Mouse (Mus musculus): ENCODE data around the gene Guf1.

Gene Guf1

DNA sequence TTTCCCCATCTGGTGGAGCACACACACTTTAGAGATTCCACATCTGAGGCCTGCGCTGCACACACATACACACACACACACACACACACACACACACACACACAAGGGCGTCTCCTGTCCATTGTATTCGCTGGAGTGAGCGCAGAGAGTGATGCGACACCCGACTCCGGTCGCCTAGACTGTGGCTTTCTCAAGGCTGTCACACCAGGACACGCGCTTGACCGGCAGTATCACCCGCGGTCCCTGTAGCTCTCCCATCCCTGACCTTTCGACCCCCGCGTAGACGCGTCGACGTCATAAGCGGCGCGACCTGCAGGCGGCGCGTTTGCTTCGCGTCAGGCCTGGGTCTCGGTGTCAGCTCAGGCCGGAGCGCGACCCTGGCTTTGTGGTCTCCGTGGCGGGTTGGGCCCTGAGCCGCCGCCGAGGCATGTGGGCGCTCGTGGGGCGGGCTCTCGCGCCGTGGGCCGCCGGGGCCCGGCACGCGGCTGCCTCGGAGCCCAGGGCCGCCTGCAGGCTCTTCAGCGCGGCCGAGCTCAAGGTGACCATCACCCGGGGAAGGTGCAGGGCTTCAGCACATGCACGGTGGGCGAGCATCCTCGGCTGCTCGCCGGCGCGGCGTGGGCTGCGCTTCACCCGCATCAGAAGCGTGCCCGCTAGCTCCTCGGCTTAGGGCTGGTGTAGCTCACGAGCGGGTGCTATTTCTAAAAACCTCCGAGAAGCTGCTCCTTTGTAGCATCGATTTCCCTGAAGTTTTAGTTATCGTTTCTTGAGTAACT is at the start of gene Guf1:
Gene Guf1, plus strand, starts transcription at position 296 of the 776 bp plus-strand sequence.
- in situ Hi-C loops (cut with MboI, MseI), result no loop called here

DNA sequence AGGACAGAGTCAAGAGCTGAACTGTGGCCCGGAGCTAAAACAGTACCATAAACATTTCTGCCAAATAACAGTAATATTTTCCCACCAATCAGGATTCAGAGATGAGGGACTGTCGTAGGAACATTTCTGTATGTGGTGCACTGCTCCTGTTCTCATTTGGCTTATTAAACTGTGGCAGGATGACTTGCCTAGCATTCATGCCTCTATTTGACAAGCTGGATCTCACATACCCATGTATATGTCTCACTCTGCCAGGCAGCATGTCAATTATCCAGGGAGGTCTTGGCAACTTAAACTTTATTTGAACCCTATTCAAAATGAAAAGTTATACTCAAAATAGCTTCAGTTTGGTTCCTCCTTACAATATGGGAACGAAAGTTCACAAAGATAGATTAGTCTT is 49.7 kb upstream of the Guf1 start:
- in situ Hi-C loops (cut with MboI, MseI), result no loop called here

DNA sequence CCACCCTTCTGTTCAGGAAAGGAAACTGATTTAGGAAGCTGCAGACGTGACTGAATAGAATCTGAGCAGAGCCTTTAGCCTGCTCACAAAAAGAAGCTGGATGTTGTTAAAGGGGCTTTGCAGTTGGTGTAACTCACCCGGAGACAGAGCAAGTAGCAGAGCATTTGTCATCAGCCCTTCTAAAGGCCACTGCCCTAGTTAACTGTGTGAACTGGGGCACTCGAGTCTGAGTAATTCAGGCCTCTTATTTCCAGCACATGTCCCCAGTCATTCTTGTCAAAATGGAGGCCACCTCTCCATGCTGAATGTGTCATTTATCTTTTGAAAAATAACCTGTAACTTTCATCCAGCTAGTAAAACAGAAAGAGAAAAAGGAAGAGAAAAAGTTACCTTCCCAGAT is 45.1 kb upstream of the Guf1 start:
- in situ Hi-C loops (cut with MboI, MseI), result loop anchor here (10.0 kb wide), 1 partner anchor 1387 kb away; no protein-coding TSS in a partner anchor

DNA sequence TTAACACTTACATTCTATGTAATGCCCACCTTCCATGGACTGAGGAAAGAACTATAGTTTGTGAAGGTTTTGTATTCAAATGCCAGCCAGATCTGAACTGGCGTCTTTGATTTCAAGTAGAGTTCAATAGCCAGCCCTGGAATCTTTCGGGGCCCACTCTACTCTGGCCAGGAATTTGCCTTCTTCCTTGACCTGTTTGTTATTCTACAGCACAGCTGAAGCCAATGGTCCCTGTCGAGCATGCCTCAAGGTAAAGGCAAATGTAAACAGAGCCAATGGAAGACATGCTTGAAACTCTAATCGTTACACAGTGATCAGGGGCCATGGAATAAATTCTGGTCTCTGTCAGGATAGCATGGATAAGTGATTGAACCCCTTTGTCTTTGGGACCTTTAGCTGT is 44.5 kb upstream of the Guf1 start:
- in situ Hi-C loops (cut with MboI, MseI), result loop anchor here (10.0 kb wide), 1 partner anchor 1387 kb away; no protein-coding TSS in a partner anchor

DNA sequence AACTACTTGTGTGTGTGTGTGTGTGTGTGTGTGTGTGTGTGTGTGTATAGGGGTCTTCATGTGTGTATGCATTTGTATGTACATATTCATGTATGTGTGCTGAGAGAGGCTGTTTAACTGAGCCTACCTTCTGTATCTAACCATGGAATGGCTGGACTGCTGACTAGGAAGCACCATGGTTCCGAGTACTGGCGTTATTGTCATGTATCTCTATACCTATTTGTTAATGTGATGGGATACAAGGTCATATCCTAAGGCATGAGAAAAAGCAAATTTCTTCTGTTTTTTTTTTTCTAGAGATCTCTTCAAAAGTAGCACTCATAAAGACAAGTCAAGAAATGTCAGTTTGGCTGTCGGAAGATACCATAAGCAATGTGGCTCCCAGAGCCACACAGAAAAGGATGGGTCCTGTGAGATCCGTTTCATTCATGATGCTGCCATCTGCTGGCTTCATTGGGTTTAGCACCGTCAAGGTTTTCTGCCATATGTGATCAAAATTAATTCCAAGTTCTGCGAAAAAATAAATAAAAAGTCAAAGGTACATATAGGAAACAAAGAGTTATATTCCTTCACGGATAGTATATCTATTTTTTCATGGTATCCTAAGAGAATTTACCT is 36.0 kb upstream of the Guf1 start:
- in situ Hi-C loops (cut with MboI, MseI), result no loop called here

DNA sequence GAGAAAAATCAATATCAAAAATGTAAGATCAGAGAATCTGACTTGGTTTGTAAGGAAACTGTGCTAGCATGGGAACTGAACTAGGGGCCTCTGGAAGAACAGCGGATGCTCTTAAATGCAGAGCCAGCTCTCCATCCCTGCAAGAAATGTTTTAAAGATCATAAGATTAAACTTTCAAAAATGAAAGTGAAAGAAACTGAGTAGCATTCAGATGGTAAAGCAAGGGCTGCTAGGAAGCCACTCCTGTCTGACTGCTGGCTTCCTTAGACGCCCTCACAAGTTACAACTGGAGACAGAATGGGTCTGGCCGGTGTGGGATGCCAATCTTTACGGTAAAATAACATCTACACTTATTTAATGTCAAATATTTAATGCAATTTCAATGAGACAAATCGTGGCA is 34.7 kb upstream of the Guf1 start:
- in situ Hi-C loops (cut with MboI, MseI), result no loop called here

DNA sequence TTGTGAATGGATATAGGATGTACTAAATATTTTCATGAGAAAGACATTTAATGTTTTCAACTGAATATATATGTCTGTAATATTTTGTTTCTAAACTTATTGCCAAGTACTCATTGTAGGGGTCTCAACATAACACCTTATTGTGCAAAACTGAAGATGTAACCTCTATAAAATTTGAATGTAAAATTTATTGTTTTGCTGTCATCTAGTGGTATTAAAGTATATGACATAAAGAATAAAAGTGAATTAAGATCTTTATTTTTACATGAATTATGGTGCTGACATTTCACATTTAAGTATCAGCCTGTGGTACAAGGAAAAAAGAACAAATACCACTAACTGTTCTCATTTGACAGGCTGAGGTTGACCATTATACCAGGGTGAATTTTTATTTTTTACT is 32.8 kb upstream of the Guf1 start:
- in situ Hi-C loops (cut with MboI, MseI), result no loop called here

DNA sequence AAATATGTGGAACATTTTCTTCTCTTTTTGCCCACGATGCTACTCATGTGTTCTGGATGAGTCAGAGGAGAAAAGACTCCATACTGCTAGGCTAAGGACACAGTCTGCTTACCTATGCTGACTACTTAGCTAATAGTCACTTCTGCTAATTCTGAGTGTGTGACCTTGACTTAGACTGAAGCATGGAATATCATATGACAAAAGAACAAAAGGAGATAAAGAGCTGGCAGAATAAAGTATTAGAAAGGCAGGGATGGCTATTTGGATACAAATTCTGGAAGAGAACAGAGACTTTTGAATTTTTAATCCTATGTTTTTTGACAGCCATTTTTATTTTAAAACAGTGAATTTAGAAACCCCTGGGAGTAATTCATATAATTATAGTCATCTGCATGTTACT is 15.0 kb upstream of the Guf1 start:
- in situ Hi-C loops (cut with MboI, MseI), result no loop called here

DNA sequence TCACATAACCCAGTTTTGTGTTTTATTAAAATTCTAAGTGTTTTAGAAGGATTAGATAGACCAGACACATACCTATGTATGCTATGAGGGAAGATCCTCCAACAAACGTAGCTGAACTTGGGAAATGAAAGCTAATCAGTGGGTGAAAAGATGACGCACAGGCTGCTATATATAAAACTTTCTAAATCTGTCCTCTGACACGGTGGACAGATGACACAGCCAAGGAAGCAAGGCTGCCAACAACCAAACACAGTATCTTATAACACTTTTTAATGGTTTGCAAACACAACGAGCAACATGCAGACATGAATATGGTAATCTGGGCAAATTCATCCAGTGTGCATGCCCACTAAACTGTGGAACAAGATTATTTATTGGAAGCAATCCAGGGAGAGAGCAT is 14.2 kb upstream of the Guf1 start, which contains the start of gene Yipf7:
Gene Yipf7, minus strand, starts transcription at position 160 of the 400 bp plus-strand sequence.
- in situ Hi-C loops (cut with MboI, MseI), result no loop called here

DNA sequence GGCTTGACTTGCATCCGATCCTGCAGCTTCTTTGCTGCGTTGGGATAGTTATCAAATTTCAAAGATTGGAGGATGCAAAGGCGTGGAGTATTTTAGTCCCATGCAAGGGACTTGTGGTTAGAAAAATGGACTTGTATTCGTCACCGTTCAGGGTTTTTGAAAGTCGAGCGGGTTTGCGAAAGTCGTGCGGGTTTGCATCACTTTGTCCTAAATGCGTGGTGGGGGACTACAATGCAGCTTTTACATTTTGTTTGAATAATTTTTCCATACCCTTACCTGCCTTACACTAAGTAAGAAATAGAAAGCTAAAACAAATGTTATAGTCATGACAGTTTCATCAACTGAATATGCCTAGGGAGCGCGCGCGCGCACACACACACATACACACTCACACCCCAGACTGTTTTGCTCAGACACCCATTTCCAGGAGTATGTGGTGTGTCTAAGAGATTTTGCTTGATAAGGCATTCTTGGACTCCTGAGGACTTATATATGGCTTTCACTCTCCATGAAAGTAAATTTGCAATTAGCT is 747 bp downstream of the Guf1 start:
- in situ Hi-C loops (cut with MboI, MseI), result no loop called here

DNA sequence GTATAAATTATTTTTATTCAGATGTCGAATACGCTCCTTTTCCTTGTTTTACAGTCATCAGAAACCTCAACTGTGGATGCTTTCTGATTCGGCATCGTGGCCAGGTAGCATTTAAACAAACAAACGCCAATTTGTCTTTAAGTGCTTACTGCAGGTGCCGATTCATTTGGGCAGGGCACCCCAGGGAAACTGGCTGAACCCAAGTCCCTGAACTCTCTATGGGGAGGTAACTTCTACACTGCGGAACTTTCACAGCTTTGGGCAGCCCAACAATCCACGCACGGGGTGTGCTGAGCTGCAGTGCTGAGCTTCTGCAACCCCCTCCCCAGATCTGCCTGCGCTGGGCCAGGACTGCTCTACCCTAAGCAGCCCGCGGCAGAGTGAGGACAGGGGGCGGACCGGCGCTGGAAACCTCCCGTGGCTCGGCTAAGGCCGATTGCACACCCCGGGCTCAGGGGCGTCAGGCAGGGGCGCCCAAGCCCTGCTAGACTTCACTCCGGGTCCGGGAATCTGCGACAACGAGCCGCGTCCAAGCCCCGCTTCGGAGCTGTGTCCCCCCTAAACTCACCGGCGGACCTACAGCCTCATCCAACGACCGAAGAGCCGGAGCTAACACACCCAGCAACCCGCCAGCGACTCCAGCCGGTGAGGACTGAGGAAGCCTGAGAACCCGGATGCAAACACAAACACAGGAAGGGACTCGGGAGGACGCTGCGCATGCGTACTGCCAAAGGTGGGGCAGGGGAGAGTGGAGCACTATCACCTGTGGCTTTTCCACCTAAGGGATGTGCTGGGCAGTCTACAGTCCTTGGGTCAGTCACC is 35.1 kb downstream of the Guf1 start, which contains the start of gene Gnpda2:
Gene Gnpda2, minus strand, starts transcription at position 701 of the 822 bp plus-strand sequence.
- in situ Hi-C loops (cut with MboI, MseI), result no loop called here

DNA sequence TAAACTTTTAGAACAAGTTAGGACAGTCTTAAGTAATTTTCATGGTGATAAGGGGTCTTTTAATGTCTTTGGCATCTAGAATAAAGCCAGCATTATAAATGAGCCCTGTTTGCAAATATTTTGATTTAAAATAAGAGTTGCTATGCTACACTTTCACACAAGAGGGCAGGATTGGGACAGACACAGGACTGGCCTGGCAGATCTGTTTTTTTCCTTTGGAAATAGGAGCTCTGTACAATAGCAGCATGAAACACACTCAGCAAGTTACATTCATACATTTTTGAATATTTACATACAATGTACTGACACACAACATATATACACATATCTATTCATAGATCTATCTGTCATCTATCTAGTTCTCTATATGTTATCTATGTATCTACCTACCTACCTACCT is 44.3 kb downstream of the Guf1 start:
- in situ Hi-C loops (cut with MboI, MseI), result no loop called here

DNA sequence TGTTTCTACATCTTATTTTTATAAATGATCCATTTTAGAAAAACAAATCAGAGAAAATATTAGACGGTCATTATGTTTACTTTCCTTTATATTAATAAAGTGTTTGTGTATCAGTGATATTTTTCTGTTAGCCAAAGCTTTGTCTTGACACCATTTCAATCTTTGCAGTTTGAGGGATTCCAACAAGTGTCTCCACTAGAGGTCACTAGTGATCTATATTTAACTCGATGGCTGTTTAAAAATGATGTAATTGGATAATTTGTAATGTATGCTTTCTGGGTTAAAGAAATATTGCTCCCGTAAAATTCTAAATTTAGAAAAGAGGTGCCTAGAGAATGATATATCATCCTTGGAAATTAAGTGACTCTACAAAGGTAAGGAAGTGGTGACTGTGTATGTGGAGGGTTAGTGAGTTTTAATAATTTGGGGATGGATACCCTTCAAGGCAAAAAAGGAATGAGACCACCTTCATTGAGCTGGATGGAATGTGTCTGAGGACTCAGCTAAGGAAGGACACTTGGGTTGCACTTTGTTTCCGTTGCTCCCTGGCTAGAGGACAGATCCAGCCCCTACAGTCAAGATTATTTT is 56.6 kb downstream of the Guf1 start:
- in situ Hi-C loops (cut with MboI, MseI), result no loop called here

DNA sequence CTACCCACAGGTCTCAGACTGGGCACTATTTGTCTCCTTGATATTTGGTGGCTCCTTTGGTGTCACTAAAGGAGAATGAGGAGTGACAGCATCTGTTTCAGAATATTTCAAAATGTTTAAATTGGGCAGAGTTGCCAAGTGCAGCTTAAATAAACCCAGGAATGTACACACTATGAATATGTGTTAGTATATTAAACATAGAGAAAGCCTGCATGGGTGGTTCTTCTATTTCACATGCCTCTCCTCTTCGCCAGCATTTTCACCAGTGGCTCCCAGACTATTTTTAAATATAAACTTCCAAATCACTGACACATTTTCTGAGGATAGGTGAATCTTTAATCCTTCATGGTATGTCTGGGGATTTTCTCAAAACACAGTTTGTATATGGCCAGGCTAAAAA is 64.2 kb downstream of the Guf1 start:
- in situ Hi-C loops (cut with MboI, MseI), result no loop called here
